Mouse (Mus musculus) gastrocnemius, postnatal 14 days (tissue): Measurements from ENCODE around the gene 2810004N23Rik. TPM values are rescaled to one million over a fixed set of nuclear protein-coding genes. Genes with fewer than 3 reads are reported as not detected.

ENCODE experiments used
- DNase-seq: peaks from one replicate; pipeline ENCODE4 v3.0.0; 2021; ENCODE audit warnings: mixed read lengths
- intact Hi-C: fragments of 180-260 bp; cut with DNase I; formaldehyde crosslinking; loops from one replicate; pipeline ENCODE4 v1.15.1; 2025; ENCODE audit warnings: low total_unique reads
- total RNA-seq, 2 experiments: library from RNA; stranded (reverse); gene quantifications; 2 replicates each; pipeline ENCODE4 v1.2.3; 2021

Gene 2810004N23Rik
- total RNA-seq, 2 experiments from 2014 or later: 25.1 to 30.6 TPM

- intact Hi-C loops: no loop called here
- peak; percentile 6 for DNase-seq
Measured at GRCm38 (mm10) chr8:124793661-124794485, 69.0 kb downstream of the 2810004N23Rik start.

GRCm38 (mm10) chr8:124793172-124793651, 69.7 kb downstream of the 2810004N23Rik start:
- intact Hi-C loops: no loop called here
- peak; percentile 90 for DNase-seq

- intact Hi-C loops: no loop called here
Measured at GRCm38 (mm10) chr8:124792708-124793107, 70.2 kb downstream of the 2810004N23Rik start, which contains the start of gene Trim67. Gene Trim67, plus strand, starts transcription at chr8:124793092.

GRCm38 (mm10) chr8:124792186-124792585, 70.7 kb downstream of the 2810004N23Rik start:
- DNase-seq: no peak
- intact Hi-C loops: no loop called here

More at GRCm38 (mm10) chr8:124792708-124793107, 70.2 kb downstream of the 2810004N23Rik start, which contains the start of gene Trim67:
- DNase-seq: peak; percentile 33

GRCm38 (mm10) chr8:124791751-124792150, 71.2 kb downstream of the 2810004N23Rik start:
- intact Hi-C loops: no loop called here
- DNase-seq: no peak

- intact Hi-C loops: no loop called here
- no peak for DNase-seq
Measured at GRCm38 (mm10) chr8:124790676-124791075, 72.2 kb downstream of the 2810004N23Rik start.

Other genes starting within 250 kb of the 2810004N23Rik start
- gene 2310022B05Rik, start 199.8 kb downstream of the 2810004N23Rik start, total RNA-seq: 10 to 100 TPM; 21.4 to 25.8 TPM
- 10 to 100 TPM; 16.9 to 22.3 TPM for gene Ttc13, start 141.1 kb downstream of the 2810004N23Rik start, total RNA-seq
- gene Arv1, start 141.0 kb downstream of the 2810004N23Rik start, total RNA-seq: 1 to 10 TPM; 2.8 to 3.3 TPM
- gene Fam89a, start 111.3 kb downstream of the 2810004N23Rik start, total RNA-seq: under 1 TPM; 0.66 to 1.00 TPM
- under 1 TPM; 0.07 to 0.18 TPM for gene Trim67, start 70.0 kb downstream of the 2810004N23Rik start, total RNA-seq
- gene Gnpat, start 87 bp downstream of the 2810004N23Rik start, total RNA-seq: 100 to 1,000 TPM in 1 of 2 experiments, 10 to 100 TPM in 1; 98.0 to 105 TPM
- gene Exoc8, start 34.6 kb upstream of the 2810004N23Rik start, total RNA-seq: 1 to 10 TPM; 7.7 to 8.8 TPM
- 1 to 10 TPM; 6.6 to 8.8 TPM for gene Sprtn, start 34.8 kb upstream of the 2810004N23Rik start, total RNA-seq
- 10 to 100 TPM; 70.1 to 76.6 TPM for gene Egln1, start 86.2 kb upstream of the 2810004N23Rik start, total RNA-seq
- gene Tsnax, start 149.9 kb upstream of the 2810004N23Rik start, total RNA-seq: 10 to 100 TPM; 64.3 to 67.1 TPM
- 1 to 10 TPM; 1.8 to 2.1 TPM for gene Disc1, start 191.1 kb upstream of the 2810004N23Rik start, total RNA-seq